Comparison of ENCODE assay signal across 26 mouse cellular contexts in genomic region chr7:75463579-75464162, GRCm38 (mm10). TPM values are rescaled to one million over a fixed set of nuclear protein-coding genes. Genes with fewer than 3 reads are reported as not detected.
DNase-seq lines count a peak whose midpoint lies in the region; ATAC-seq and TF ChIP-seq lines count a peak whose summit lies in the region.
"Had no signal": no experiment of that assay in that cellular context is flagged by ENCODE, and none has a peak within 500 bp of the region (broad histone marks: within the 10 kb centered on the region; RNA-seq: fewer than 3 reads in every experiment).

No protein-coding gene starts in this region.

- no peak overlapping the region for H3K4me3 ChIP-seq in lung, embryonic 14.5 days (ENCODE audit: low read depth, low read length)
- no peak overlapping the region for H3K4me3 ChIP-seq in lung, adult 2 months (replicated peaks; ENCODE audit: extremely low read depth, low read depth, low read length)
- H3K4me3 ChIP-seq in hindbrain, embryonic 10.5 days = no peak overlapping the region
- H3K4me3 ChIP-seq: embryonic facial prominence, embryonic 15.5 days; forebrain, embryonic 15.5 days; heart, embryonic 15.5 days; hindbrain, embryonic 15.5 days; layer of hippocampus, adult 2 months; limb, embryonic 12.5 days; liver, embryonic 13.5 days; neural tube, embryonic 15.5 days had no signal

- no peak overlapping the region for H3K27ac ChIP-seq in lung, embryonic 14.5 days (ENCODE audit: low read depth)
- H3K27ac ChIP-seq in hindbrain, embryonic 10.5 days = no peak overlapping the region
- H3K27ac ChIP-seq: embryonic facial prominence, embryonic 15.5 days; forebrain, embryonic 15.5 days; heart, embryonic 15.5 days; hindbrain, embryonic 15.5 days; layer of hippocampus, adult 2 months; limb, embryonic 12.5 days; liver, embryonic 13.5 days; macrophage; neural tube, embryonic 15.5 days had no signal

- H3K4me2 ChIP-seq in lung, embryonic 14.5 days = no peak overlapping the region
- H3K4me2 ChIP-seq: embryonic facial prominence, embryonic 15.5 days; forebrain, embryonic 15.5 days; heart, embryonic 15.5 days; hindbrain, embryonic 15.5 days; limb, embryonic 12.5 days; liver, embryonic 13.5 days; neural tube, embryonic 15.5 days had no signal

- peaks cover 9% of the 10 kb centered on the region for H3K4me1 ChIP-seq in lung, embryonic 14.5 days (ENCODE audit: insufficient read depth)
- H3K4me1 ChIP-seq in lung, adult 2 months (ENCODE audit: control insufficient read depth, insufficient read depth, low read length) = peaks cover 21% of the 10 kb centered on the region
- peaks cover 13% of the 10 kb centered on the region for H3K4me1 ChIP-seq in hindbrain, embryonic 10.5 days (replicated peaks)
- H3K4me1 ChIP-seq: forebrain, embryonic 15.5 days; hindbrain, embryonic 15.5 days; limb, embryonic 12.5 days; neural tube, embryonic 15.5 days had no signal

- ATAC-seq in lung, embryonic 14.5 days (ENCODE audit: insufficient read depth) = no peak
- ATAC-seq: forebrain, embryonic 15.5 days; intestine, embryonic 16.5 days; Patski had no signal

- no peaks in the 10 kb centered on the region for H3K27me3 ChIP-seq in lung, embryonic 14.5 days (ENCODE audit: insufficient read depth, low read length)
- no peaks in the 10 kb centered on the region for H3K27me3 ChIP-seq in hindbrain, embryonic 10.5 days (ENCODE audit: insufficient read depth, poor library complexity, severe bottlenecking)
- H3K27me3 ChIP-seq: embryonic facial prominence, embryonic 15.5 days; forebrain, embryonic 15.5 days; heart, embryonic 15.5 days; hindbrain, embryonic 15.5 days; limb, embryonic 12.5 days; liver, embryonic 13.5 days; neural tube, embryonic 15.5 days; Patski had no signal

- H3K9me3 ChIP-seq in lung, embryonic 14.5 days (ENCODE audit: low read depth, low read length) = no peaks in the 10 kb centered on the region
- H3K9me3 ChIP-seq in hindbrain, embryonic 10.5 days = no peaks in the 10 kb centered on the region
- H3K9me3 ChIP-seq: embryonic facial prominence, embryonic 15.5 days; forebrain, embryonic 15.5 days; heart, embryonic 15.5 days; hindbrain, embryonic 15.5 days; limb, embryonic 12.5 days; liver, embryonic 13.5 days; neural tube, embryonic 15.5 days had no signal

- no peak for TF ChIP-seq POLR2A in lung, adult 2 months (IDR thresholded peaks at IDR 0.05; ENCODE audit: borderline replicate concordance, extremely low read depth, low read depth, low read length)

- DNase-seq in lung, embryonic 14.5 days = peak; percentile 27
- DNase-seq in lung, adult 2 months = no peak
- DNase-seq in 3134 (ENCODE audit: extremely low read depth, insufficient read length, low spot score) (peak; percentile 14), 416B (ENCODE audit: low read depth) (peak; percentile 34)
- peak; percentile 25 for DNase-seq in induced T-regulatory cell, adult 2 months (ENCODE audit: low read depth)
- no peak for DNase-seq in hindbrain, embryonic 10.5 days (ENCODE audit: low spot score)
- no peak for DNase-seq in urinary bladder, postnatal 14 days (ENCODE audit: low spot score)
- no peak for DNase-seq in left cerebral cortex, adult 18-20 months (ENCODE audit: low spot score in 2 of 2)
- DNase-seq: adrenal gland, adult 2 months; cerebellum, adult 2 months; cerebellum, postnatal 25 days; gastrocnemius, postnatal 36 days; heart, postnatal 4 days; kidney, adult 9 months; kidney, postnatal 25 days; liver, embryonic 13.5 days had no signal

- no peak for TF ChIP-seq CTCF in lung, embryonic 14.5 days (IDR thresholded peaks at IDR 0.05; ENCODE audit: low read depth)
- no peak for TF ChIP-seq CTCF in lung, adult 2 months (IDR thresholded peaks at IDR 0.05; ENCODE audit: insufficient read depth, low read length)

- no peaks in the 10 kb centered on the region for H3K36me3 ChIP-seq in lung, embryonic 14.5 days (ENCODE audit: insufficient read depth)
- no peaks in the 10 kb centered on the region for H3K36me3 ChIP-seq in hindbrain, embryonic 10.5 days
- H3K36me3 ChIP-seq: embryonic facial prominence, embryonic 15.5 days; forebrain, embryonic 15.5 days; heart, embryonic 15.5 days; hindbrain, embryonic 15.5 days; limb, embryonic 12.5 days; liver, embryonic 13.5 days; neural tube, embryonic 15.5 days had no signal

- no peak overlapping the region for H3K9ac ChIP-seq in lung, embryonic 14.5 days
- H3K9ac ChIP-seq: embryonic facial prominence, embryonic 15.5 days; forebrain, embryonic 15.5 days; heart, embryonic 15.5 days; hindbrain, embryonic 15.5 days; limb, embryonic 12.5 days; liver, embryonic 13.5 days; neural tube, embryonic 15.5 days had no signal

RNA-seq across cellular contexts. Expression of gene Akap13, which starts 8.3 kb away (rescaled TPM):
- polyA plus RNA-seq in lung, embryonic 14.5 days (2014; fragmentation: Nextera tagmentation; extraction: Ambion mirVana) = 44.6 and 44.8 TPM in 2 replicates
- 29.9 and 41.7 TPM in 2 replicates for polyA plus RNA-seq in lung, adult 2 months (2012; rRNA removed)
- polyA plus RNA-seq in hindbrain, embryonic 10.5 days (2016; fragmentation: Nextera tagmentation; extraction: Ambion mirVana) = 24.9 and 27.5 TPM in 2 replicates
- 10 to 100 TPM; 22.2 to 23.5 TPM for total RNA-seq in left cerebral cortex, adult 18-20 months (2021)

Comparison
In these comparisons a context has a peak if more than half of its experiments do, and no peak if none do; other contexts are left out.
1. DNase-seq: peak in lung, embryonic 14.5 days (single experiment), 3134 (single experiment), 416B (single experiment) and induced T-regulatory cell, adult 2 months (single experiment); none in lung, adult 2 months (single experiment), hindbrain, embryonic 10.5 days (single experiment), urinary bladder, postnatal 14 days (single experiment) and left cerebral cortex, adult 18-20 months (0 of 2).